Mouse (Mus musculus): ENCODE measurements at regions not wholly inside any gene's neighbourhood (a gene's known extent, or its start where the extent isn't known, plus 50 kb on each side); places are given as distances from the start of the nearest gene placed in this dataset.

DNA sequence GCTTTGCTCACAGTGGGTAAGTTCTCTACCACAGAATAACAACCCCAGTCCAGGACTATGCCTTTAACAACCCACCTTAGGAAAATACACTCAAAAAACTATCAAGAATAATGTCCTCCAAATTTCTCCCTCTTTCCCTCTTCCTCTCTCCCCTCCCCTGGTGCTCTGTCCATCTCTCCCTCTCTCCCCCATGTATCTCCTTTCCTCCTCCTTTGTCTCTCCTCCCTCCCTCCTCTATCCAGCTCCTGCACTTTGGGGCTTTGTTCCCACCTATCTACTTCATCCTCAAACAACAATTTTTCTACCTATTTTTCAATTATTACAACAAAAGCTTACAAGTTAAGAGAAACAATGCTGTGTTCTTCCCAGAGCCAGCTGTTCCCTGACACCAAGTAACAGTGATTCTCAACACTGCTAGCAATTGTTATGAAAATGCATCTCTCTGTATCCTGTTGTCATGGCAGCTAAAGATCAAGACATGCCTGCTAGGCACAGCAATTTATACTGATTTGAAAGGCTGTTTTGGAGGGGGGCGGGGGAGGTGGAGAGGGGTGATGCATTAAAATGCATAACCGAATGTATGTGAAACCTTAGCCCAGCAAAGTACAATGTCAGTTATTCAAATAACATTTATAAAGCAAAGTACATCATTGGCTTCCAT, 76.8 kb downstream of the Gm19935 start:
- Histone ChIP-seq H3K9ac (ENCODE audit: control insufficient read depth, low read depth, low read length, poor library complexity, severe bottlenecking) (no peak overlapping the region), H3K27ac (ENCODE audit: control insufficient read depth, low read depth, low read length) (no peak overlapping the region), H3K79me2 (ENCODE audit: control insufficient read depth, insufficient read depth, low read length, poor library complexity) (no peaks in the 10 kb centered on the region), H3K27me3 (ENCODE audit: control insufficient read depth in 1 of 2, insufficient read depth in 2 of 2, low read length in 2 of 2) (no peaks in the 10 kb centered on the region), H3K36me3 (ENCODE audit: control insufficient read depth in 1 of 2, insufficient read depth in 2 of 2, low read length in 2 of 2) (no peaks in the 10 kb centered on the region), H3K9me3 (replicated peaks; ENCODE audit: insufficient read depth, low read length) (no peaks in the 10 kb centered on the region), H3K4me3 (ENCODE audit: control insufficient read depth in 1 of 2, insufficient read depth in 1 of 2, low read depth in 2 of 2, low read length in 2 of 2) (no peak overlapping the region), H3K4me1 (ENCODE audit: control insufficient read depth in 1 of 2, insufficient read depth in 2 of 2, low read length in 2 of 2) (no peaks in the 10 kb centered on the region)
- TF ChIP-seq SIN3A (IDR thresholded peaks at IDR 0.05; ENCODE audit: low read length) (no peak), CTCF (IDR thresholded peaks at IDR 0.05 in 2 of 3, conservative IDR thresholded peaks at IDR 0.05 in 1 of 3; ENCODE audit: control insufficient read depth in 1 of 3, insufficient read depth in 1 of 3, low read depth in 2 of 3, low read length in 3 of 3, poor library complexity in 1 of 3, severe bottlenecking in 1 of 3) (no peak), POLR2A (IDR thresholded peaks at IDR 0.05; ENCODE audit: control insufficient read depth in 1 of 2, insufficient read depth in 1 of 2, low read depth in 1 of 2, low read length in 2 of 2, poor library complexity in 1 of 2) (no peak), ZNF384 (IDR thresholded peaks at IDR 0.05; ENCODE audit: low read depth, low read length) (no peak), ZMIZ1 (IDR thresholded peaks at IDR 0.05; ENCODE audit: low read depth, low read length) (no peak), GATA1 (IDR thresholded peaks at IDR 0.05; ENCODE audit: low read depth, low read length) (no peak), HCFC1 (IDR thresholded peaks at IDR 0.05; ENCODE audit: low read depth, low read length) (no peak)
- DNase-seq (ENCODE audit: low read depth, low spot score) = no peak

DNA sequence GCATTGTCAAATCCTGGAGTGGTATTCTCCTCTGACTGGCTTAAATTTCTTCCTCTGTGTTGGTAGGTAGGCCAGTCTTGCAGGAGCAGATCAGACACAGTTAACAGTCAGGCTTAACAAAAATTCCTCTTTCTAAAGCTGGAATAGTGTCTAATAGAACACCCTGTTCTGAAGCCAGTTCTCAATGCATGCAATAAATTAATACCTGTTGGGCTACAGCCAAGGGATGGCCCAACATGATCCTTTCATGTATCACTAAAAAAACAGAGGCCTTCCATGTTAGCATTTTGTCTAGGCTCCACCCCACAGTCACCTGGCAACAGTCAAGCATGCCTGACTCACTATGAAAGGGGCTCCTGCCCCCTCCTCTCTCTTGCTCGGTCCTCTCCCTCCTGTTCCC, 89.2 kb downstream of the Gm19935 start:
- Histone ChIP-seq H3K27ac (ENCODE audit: control insufficient read depth, low read depth, low read length) (no peak overlapping the region), H3K9ac (ENCODE audit: control insufficient read depth, low read depth, low read length, poor library complexity, severe bottlenecking) (no peak overlapping the region), H3K27me3 (ENCODE audit: control insufficient read depth in 1 of 2, insufficient read depth in 2 of 2, low read length in 2 of 2) (no peaks in the 10 kb centered on the region), H3K4me3 (ENCODE audit: control insufficient read depth in 1 of 2, insufficient read depth in 1 of 2, low read depth in 2 of 2, low read length in 2 of 2) (no peak overlapping the region), H3K36me3 (ENCODE audit: control insufficient read depth in 1 of 2, insufficient read depth in 2 of 2, low read length in 2 of 2) (no peaks in the 10 kb centered on the region), H3K79me2 (ENCODE audit: control insufficient read depth, insufficient read depth, low read length, poor library complexity) (no peaks in the 10 kb centered on the region), H3K9me3 (replicated peaks; ENCODE audit: insufficient read depth, low read length) (no peaks in the 10 kb centered on the region), H3K4me1 (ENCODE audit: control insufficient read depth in 1 of 2, insufficient read depth in 2 of 2, low read length in 2 of 2) (no peaks in the 10 kb centered on the region)
- no peak for TF ChIP-seq ELF1 (IDR thresholded peaks at IDR 0.05; ENCODE audit: low read depth, low read length)
- no peak for TF ChIP-seq KAT2A (conservative IDR thresholded peaks at IDR 0.05; ENCODE audit: low read depth, low read length)
- no peak for TF ChIP-seq ZNF384 (IDR thresholded peaks at IDR 0.05; ENCODE audit: low read depth, low read length)
- no peak for TF ChIP-seq TAL1 (IDR thresholded peaks at IDR 0.05; ENCODE audit: low read length)
- no peak for TF ChIP-seq ZKSCAN1 (IDR thresholded peaks at IDR 0.05; ENCODE audit: low read depth, low read length)
- TF ChIP-seq MAZ (IDR thresholded peaks at IDR 0.05; ENCODE audit: low read depth, low read length) = no peak
- no peak for TF ChIP-seq MAFK (IDR thresholded peaks at IDR 0.05; ENCODE audit: borderline replicate concordance, low read depth, low read length)
- no peak for TF ChIP-seq POLR2AphosphoS2 (IDR thresholded peaks at IDR 0.05; ENCODE audit: low read length)
- TF ChIP-seq POLR2A (IDR thresholded peaks at IDR 0.05; ENCODE audit: control insufficient read depth in 1 of 2, insufficient read depth in 1 of 2, low read depth in 1 of 2, low read length in 2 of 2, poor library complexity in 1 of 2) = no peak
- no peak for TF ChIP-seq ZMIZ1 (IDR thresholded peaks at IDR 0.05; ENCODE audit: low read depth, low read length)
- no peak for TF ChIP-seq TCF12 (IDR thresholded peaks at IDR 0.05; ENCODE audit: low read depth, low read length)
- TF ChIP-seq GABPA (IDR thresholded peaks at IDR 0.05; ENCODE audit: low read depth, low read length) = no peak
- DNase-seq (ENCODE audit: low read depth, low spot score) = no peak
